ENCODE assay signal across 8 mouse cellular contexts in the genomic region with DNA sequence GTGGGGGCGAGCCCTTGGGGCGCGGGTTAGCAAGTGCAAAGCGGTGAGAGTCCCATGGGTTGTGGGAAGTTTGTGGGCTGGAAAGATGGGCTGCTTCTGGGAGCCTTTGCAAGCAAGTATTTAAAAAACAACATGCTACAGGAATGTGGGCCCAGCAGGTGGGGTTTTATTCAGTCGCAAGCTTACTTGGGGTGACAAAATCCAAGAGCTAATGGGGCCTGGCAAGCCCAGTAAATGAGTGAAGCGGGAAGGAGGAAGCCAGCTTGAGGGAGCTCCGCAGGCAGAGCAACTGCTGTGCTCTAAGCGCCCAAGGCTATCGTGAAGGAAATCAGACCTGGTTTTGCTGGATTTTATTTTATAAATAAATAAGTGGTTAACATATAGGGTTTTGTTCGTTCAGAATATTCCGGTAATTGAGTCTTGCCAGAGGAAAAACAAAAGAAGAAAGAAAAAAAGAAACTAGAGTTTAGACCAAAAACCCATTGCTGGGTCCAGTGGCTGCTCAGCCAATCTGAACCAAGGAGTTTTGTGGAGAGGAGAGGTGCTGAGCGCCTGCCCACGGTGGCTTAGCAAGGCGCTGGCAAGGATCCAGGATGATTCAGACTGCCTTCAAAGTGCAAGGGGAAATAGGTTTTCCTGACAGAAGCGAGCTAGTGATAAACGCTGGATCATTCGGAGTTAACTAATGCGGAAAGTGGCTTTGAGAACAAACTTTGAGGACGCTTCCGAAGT. TPM values are rescaled to one million over a fixed set of nuclear protein-coding genes. Genes with fewer than 3 reads are reported as not detected.
DNase-seq lines count a peak whose midpoint lies in the region; ATAC-seq and TF ChIP-seq lines count a peak whose summit lies in the region.

A gene (minus strand): TSS at position 99 of the 732 bp plus-strand sequence.

- no peaks in the 10 kb centered on the region for H3K27me3 ChIP-seq in hindbrain, postnatal 0 days (ENCODE audit: insufficient read depth, low read length)
- no peaks in the 10 kb centered on the region for H3K27me3 ChIP-seq in stomach, embryonic 15.5 days (replicated peaks)

- intact Hi-C loops in left cerebral cortex, postnatal 25 days (cut with DNase I): loop anchor here (2.0 to 5.0 kb wide), 2 partner anchors 62 to 98 kb away; no protein-coding TSS in a partner anchor

- H3K4me1 ChIP-seq in hindbrain, postnatal 0 days (ENCODE audit: insufficient read depth, low read length): no peaks in the 10 kb centered on the region; the same call in 1 of the 2 replicates
- 0 out of 2 replicates have a peak, but pooled peaks cover 3% of the 10 kb centered on the region for H3K4me1 ChIP-seq in stomach, embryonic 15.5 days

- TF ChIP-seq CTCF in hindbrain, postnatal 0 days (IDR thresholded peaks at IDR 0.05; ENCODE audit: low read depth): no peak; the same call in 1 of the 2 replicates

- peak within 1 kb of the TSS; percentile 99 for H3K4me2 ChIP-seq in hindbrain, postnatal 0 days (ENCODE audit: low read depth, low read length)
- H3K4me2 ChIP-seq in stomach, embryonic 15.5 days: peak within 1 kb of the TSS; percentile 98

- WGBS in hindbrain, postnatal 0 days: under 1% methylated on average over 20 of the region's 20 CpGs
- 1% methylated on average over 20 of the region's 20 CpGs for WGBS in stomach, embryonic 15.5 days

- peak within 1 kb of the TSS; percentile 74 for H3K27ac ChIP-seq in hindbrain, postnatal 0 days
- H3K27ac ChIP-seq in stomach, embryonic 15.5 days: peak within 1 kb of the TSS; percentile 90

- no peaks in the 10 kb centered on the region for H3K9me3 ChIP-seq in hindbrain, postnatal 0 days (ENCODE audit: low read length)
- no peaks in the 10 kb centered on the region for H3K9me3 ChIP-seq in stomach, embryonic 15.5 days

- H3K36me3 ChIP-seq in hindbrain, postnatal 0 days (ENCODE audit: insufficient read depth, low read length): no peaks in the 10 kb centered on the region
- no peaks in the 10 kb centered on the region for H3K36me3 ChIP-seq in stomach, embryonic 15.5 days

- peak; percentile 44; the same call in 1 of the 2 replicates for ATAC-seq in hindbrain, postnatal 0 days
- peak; percentile 50 for ATAC-seq in megakaryocyte progenitor cell, adult 5-6 weeks (replicated peaks; ENCODE audit: poor library complexity)
- ATAC-seq in stomach, embryonic 15.5 days (ENCODE audit: insufficient read depth, low FRiP score, low read depth): peak; percentile 64; the same call in 1 of the 2 replicates
- ATAC-seq in CD4-positive, CD25-positive, alpha-beta regulatory T cell, adult 4 months: no peak

- peak within 1 kb of the TSS; percentile 81 for H3K4me3 ChIP-seq in hindbrain, postnatal 0 days (ENCODE audit: low read length)
- peak within 1 kb of the TSS; percentile 64 for H3K4me3 ChIP-seq in stomach, embryonic 15.5 days (replicated peaks)

- peak; percentile 43 for DNase-seq in NIH3T3 (ENCODE audit: low read depth)
- peak; percentile 72 to 75 for DNase-seq in cerebellum, postnatal 14 days
- peak; percentile 73 for DNase-seq in gastrocnemius, postnatal 10 days
- DNase-seq in hindbrain, postnatal 0 days (ENCODE audit: low spot score): peak; percentile 76
- peak; percentile 65 to 79 for DNase-seq in left cerebral cortex, postnatal 25 days (ENCODE audit: low spot score in 2 of 2)

- peak within 1 kb of the TSS; percentile 75 for H3K9ac ChIP-seq in hindbrain, postnatal 0 days (replicated peaks; ENCODE audit: low read length)
- peak within 1 kb of the TSS; percentile 59 for H3K9ac ChIP-seq in stomach, embryonic 15.5 days

RNA-seq across cellular contexts. Expression of the gene that starts here (rescaled TPM):
- total RNA-seq in gastrocnemius, postnatal 10 days (2021): 10 to 100 TPM; 11.4 to 11.7 TPM
- 19.3 and 25.1 TPM in 2 replicates for total RNA-seq in hindbrain, postnatal 0 days (2014; rRNA removed)
- polyA plus RNA-seq in hindbrain, postnatal 0 days (2015; fragmentation: Nextera tagmentation; extraction: Ambion mirVana): 17.8 and 18.6 TPM in 2 replicates
- total RNA-seq in left cerebral cortex, postnatal 25 days (2021): 10 to 100 TPM; 52.2 to 67.1 TPM
- total RNA-seq in megakaryocyte progenitor cell, adult 5-6 weeks (2015): 4.3 and 11.7 TPM in 2 replicates
- 7.0 and 18.3 TPM in 2 replicates for total RNA-seq in megakaryocyte progenitor cell, adult 5-6 weeks (2017)
- 19.2 and 29.1 TPM in 2 replicates for polyA plus RNA-seq in stomach, embryonic 15.5 days (2015; fragmentation: Nextera tagmentation; extraction: Ambion mirVana)
- polyA plus RNA-seq in CD4-positive, CD25-positive, alpha-beta regulatory T cell, adult 4 months (2017; shearing (Covaris generic)): not detected

Comparison
In these comparisons a context has a peak if more than half of its experiments do, and no peak if none do; other contexts are left out.
1. RNA of the gene that starts here (polyA plus RNA-seq): 19.2 to 29.1 TPM in stomach, embryonic 15.5 days and 17.8 to 18.6 TPM in hindbrain, postnatal 0 days; not detected in CD4-positive, CD25-positive, alpha-beta regulatory T cell, adult 4 months; every median in the first group is over 10 times any median in the second.
2. Peak in every context shown above with its lines, with median percentiles within 50 percentile points of each other: DNase-seq.